Mouse (Mus musculus): ENCODE data around the gene Gdpd5.
"Not testable (repeated sequence)": the region's sequence is repeated elsewhere in the genome, so short reads cannot be mapped to it uniquely, and the experiment has no call there.

Gene Gdpd5

GRCm38 (mm10) chr7:99475562-99475911, 94.3 kb downstream of the Gdpd5 start:
- DNase-seq (ENCODE audit: low spot score in 2 of 2): no peak

GRCm38 (mm10) chr7:99476558-99477114, 95.4 kb downstream of the Gdpd5 start:
- DNase-seq (ENCODE audit: low spot score in 2 of 2): no peak

- no peak for DNase-seq (ENCODE audit: low spot score in 2 of 2)
Measured at GRCm38 (mm10) chr7:99477235-99477634, 96.0 kb downstream of the Gdpd5 start.

GRCm38 (mm10) chr7:99482637-99483036, 101.4 kb downstream of the Gdpd5 start:
- no peak for DNase-seq (ENCODE audit: low spot score in 2 of 2)

- DNase-seq (ENCODE audit: low spot score in 2 of 2): peak; percentile 91
Measured at GRCm38 (mm10) chr7:99483271-99483923, 102.2 kb downstream of the Gdpd5 start, which contains the start of gene Rps3. Gene Rps3 (minus strand): TSS chr7:99483738.

- no peak for DNase-seq (ENCODE audit: low spot score in 2 of 2)
Measured at GRCm38 (mm10) chr7:99483924-99484319, 102.7 kb downstream of the Gdpd5 start.

- DNase-seq (ENCODE audit: low spot score in 2 of 2): no peak
Measured at GRCm38 (mm10) chr7:99484679-99485078, 103.5 kb downstream of the Gdpd5 start.

GRCm38 (mm10) chr7:99489708-99490107, 108.5 kb downstream of the Gdpd5 start:
- no peak for DNase-seq (ENCODE audit: low spot score in 2 of 2)

- DNase-seq (ENCODE audit: low spot score in 2 of 2): no peak
Measured at GRCm38 (mm10) chr7:99499128-99499527, 117.9 kb downstream of the Gdpd5 start.

GRCm38 (mm10) chr7:99500201-99500600, 119.0 kb downstream of the Gdpd5 start:
- peak; percentile 81 to 82 for DNase-seq (ENCODE audit: low spot score in 2 of 2)

GRCm38 (mm10) chr7:99500655-99501054, 119.4 kb downstream of the Gdpd5 start:
- DNase-seq (ENCODE audit: low spot score in 2 of 2): no peak

- DNase-seq (ENCODE audit: low spot score in 2 of 2): no peak
Measured at GRCm38 (mm10) chr7:99501148-99501547, 119.9 kb downstream of the Gdpd5 start.

- no peak for DNase-seq (ENCODE audit: low spot score in 2 of 2)
Measured at GRCm38 (mm10) chr7:99504556-99504955, 123.3 kb downstream of the Gdpd5 start.

GRCm38 (mm10) chr7:99508187-99508586, 127.0 kb downstream of the Gdpd5 start:
- DNase-seq (ENCODE audit: low spot score in 2 of 2): not testable (repeated sequence)

- DNase-seq (ENCODE audit: low spot score in 2 of 2): peak; percentile 28 to 48
Measured at GRCm38 (mm10) chr7:99510087-99510501, 128.9 kb downstream of the Gdpd5 start.

Measured in frontal cortex, postnatal 25 days (tissue).